Mouse (Mus musculus) MEL (cell line): ENCODE measurements around the gene C1qtnf5. TPM values are rescaled to one million over a fixed set of nuclear protein-coding genes. Genes with fewer than 3 reads are reported as not detected.
A peak's percentile ranks its signal among the peaks of the same experiment; 100 is the strongest.

Experiments used
- DNase-seq: peaks from one replicate; pipeline ENCODE4 v3.0.0; 2011; ENCODE audit warnings: low read depth, low spot score
- H3K27ac ChIP-seq: 2 replicates; pipeline ENCODE4 v1.5.1; 2012; ENCODE audit warnings: low read depth, mild to moderate bottlenecking, control low read depth, low read length, moderate library complexity; ENCODE audit not compliant: control insufficient read depth
- H3K27me3 ChIP-seq, 2 experiments: fragments of 150-350 bp in 1 of 2; sonication (generic) in 1 of 2; 2 replicates each; pipeline ENCODE4 v1.6.1; 2012; ENCODE audit warnings: low read length in 2 of 2, mild to moderate bottlenecking in 2 of 2, improper control_type of control experiment in 1 of 2, moderate library complexity in 1 of 2; ENCODE audit not compliant: insufficient read depth in 2 of 2, control insufficient read depth in 1 of 2
- H3K36me3 ChIP-seq, 2 experiments: 2 replicates each; pipeline ENCODE4 v1.6.1; 2012 to 2014; ENCODE audit warnings: low read length in 2 of 2, improper control_type of control experiment in 1 of 2, inconsistent platforms in 1 of 2, mild to moderate bottlenecking in 1 of 2; ENCODE audit not compliant: insufficient read depth in 2 of 2, control insufficient read depth in 1 of 2
- H3K4me1 ChIP-seq, 2 experiments: fragments of 150-350 bp in 1 of 2; sonication (generic) in 1 of 2; 2 replicates each; pipeline ENCODE4 v1.6.1; 2012; ENCODE audit warnings: low read length in 2 of 2, improper control_type of control experiment in 1 of 2, mild to moderate bottlenecking in 1 of 2; ENCODE audit not compliant: insufficient read depth in 2 of 2, control insufficient read depth in 1 of 2
- H3K4me3 ChIP-seq, 2 experiments: fragments of 150-350 bp in 1 of 2; sonication (generic) in 1 of 2; 2 replicates each; pipeline ENCODE4 v1.5.1; 2012; ENCODE audit warnings: low read depth in 2 of 2, low read length in 2 of 2, mild to moderate bottlenecking in 2 of 2, moderate library complexity in 2 of 2, control low read depth in 1 of 2, improper control_type of control experiment in 1 of 2; ENCODE audit not compliant: control insufficient read depth in 1 of 2, insufficient read depth in 1 of 2
- H3K79me2 ChIP-seq: 2 replicates; pipeline ENCODE4 v1.6.1; 2012; ENCODE audit warnings: mild to moderate bottlenecking, low read length, moderate library complexity; ENCODE audit not compliant: control insufficient read depth, poor library complexity, insufficient read depth
- H3K9ac ChIP-seq: 2 replicates; pipeline ENCODE4 v1.6.1; 2012; ENCODE audit warnings: low read depth, mild to moderate bottlenecking, control low read depth, low read length, moderate library complexity; ENCODE audit not compliant: control insufficient read depth, poor library complexity, severe bottlenecking
- H3K9me3 ChIP-seq: fragments of 150-350 bp; sonication (generic); replicated peaks from 2 replicates; pipeline ENCODE4 v1.6.1; 2012; ENCODE audit warnings: mild to moderate bottlenecking, low read length, improper control_type of control experiment, moderate library complexity; ENCODE audit not compliant: insufficient read depth
- CHD1 ChIP-seq: IDR thresholded peaks from 2 replicates; pipeline ENCODE4 v1.6.1; 2012; ENCODE audit warnings: low read depth, mild to moderate bottlenecking, inconsistent platforms, low read length, improper control_type of control experiment
- ELF1 ChIP-seq: IDR thresholded peaks from 2 replicates; pipeline ENCODE4 v1.6.1; 2014; ENCODE audit warnings: low read depth, mild to moderate bottlenecking, inconsistent platforms, low read length, improper control_type of control experiment, moderate library complexity
- EP300 ChIP-seq, 2 experiments: IDR thresholded peaks; 2 replicates each; pipeline ENCODE4 v1.6.1; 2011; ENCODE audit warnings: improper control_type of control experiment in 2 of 2, low read length in 2 of 2, low read depth in 1 of 2, mild to moderate bottlenecking in 1 of 2
- ETS1 ChIP-seq: IDR thresholded peaks from 2 replicates; pipeline ENCODE4 v1.6.1; 2012; ENCODE audit warnings: low read depth, mild to moderate bottlenecking, inconsistent platforms, low read length, improper control_type of control experiment, moderate library complexity
- GABPA ChIP-seq: IDR thresholded peaks from 2 replicates; pipeline ENCODE4 v1.6.1; 2012; ENCODE audit warnings: low read depth, mild to moderate bottlenecking, inconsistent platforms, low read length, improper control_type of control experiment, moderate library complexity
- GATA1 ChIP-seq: IDR thresholded peaks from 2 replicates; pipeline ENCODE4 v1.6.1; 2011; ENCODE audit warnings: low read depth, low read length, improper control_type of control experiment
- KAT2A ChIP-seq: conservative IDR thresholded peaks from 2 replicates; pipeline ENCODE4 v1.6.1; 2012; ENCODE audit warnings: low read depth, low read length, improper control_type of control experiment, inconsistent platforms
- MAX ChIP-seq: IDR thresholded peaks from 2 replicates; pipeline ENCODE4 v1.6.1; 2011; ENCODE audit warnings: low read length, improper control_type of control experiment
- MEF2A ChIP-seq: IDR thresholded peaks from 2 replicates; pipeline ENCODE4 v1.6.1; 2014; ENCODE audit warnings: low read depth, mild to moderate bottlenecking, inconsistent platforms, low read length, improper control_type of control experiment; ENCODE audit not compliant: poor library complexity, insufficient replicate concordance, severe bottlenecking; ENCODE audit errors: extremely low read depth
- MXI1 ChIP-seq: IDR thresholded peaks from 2 replicates; pipeline ENCODE4 v1.6.1; 2011; ENCODE audit warnings: mild to moderate bottlenecking, low read depth, low read length, improper control_type of control experiment
- MYC ChIP-seq: IDR thresholded peaks from 2 replicates; pipeline ENCODE4 v1.6.1; 2011; ENCODE audit warnings: low read depth, mild to moderate bottlenecking, low read length, improper control_type of control experiment, moderate library complexity
- NELFE ChIP-seq: IDR thresholded peaks from 2 replicates; pipeline ENCODE4 v1.6.1; 2011; ENCODE audit warnings: low read depth, low read length, improper control_type of control experiment
- POLR2A ChIP-seq, 2 experiments: IDR thresholded peaks; 2 replicates each; pipeline ENCODE4 v1.6.1; 2011 to 2012; ENCODE audit warnings: low read length in 2 of 2, mild to moderate bottlenecking in 2 of 2, control low read depth in 1 of 2, improper control_type of control experiment in 1 of 2, low read depth in 1 of 2, moderate library complexity in 1 of 2; ENCODE audit not compliant: control insufficient read depth in 1 of 2, insufficient read depth in 1 of 2, poor library complexity in 1 of 2
- POLR2AphosphoS2 ChIP-seq: IDR thresholded peaks from 2 replicates; pipeline ENCODE4 v1.6.1; 2011; ENCODE audit warnings: low read length, improper control_type of control experiment
- POLR2AphosphoS5 ChIP-seq: IDR thresholded peaks from 2 replicates; pipeline ENCODE4 v1.6.1; 2012; ENCODE audit warnings: low read depth, borderline replicate concordance, mild to moderate bottlenecking, inconsistent platforms, low read length, moderate library complexity, mixed read lengths
- RAD21 ChIP-seq: IDR thresholded peaks from 2 replicates; pipeline ENCODE4 v1.6.1; 2011; ENCODE audit warnings: mild to moderate bottlenecking, low read depth, low read length, improper control_type of control experiment
- RCOR1 ChIP-seq: IDR thresholded peaks from 2 replicates; pipeline ENCODE4 v1.6.1; 2012; ENCODE audit warnings: low read depth, mild to moderate bottlenecking, inconsistent platforms, low read length, improper control_type of control experiment
- SIN3A ChIP-seq: IDR thresholded peaks from 2 replicates; pipeline ENCODE4 v1.6.1; 2012; ENCODE audit warnings: low read length, improper control_type of control experiment, inconsistent platforms
- SMC3 ChIP-seq: IDR thresholded peaks from 2 replicates; pipeline ENCODE4 v1.6.1; 2011; ENCODE audit warnings: low read depth, low read length, improper control_type of control experiment
- TAL1 ChIP-seq: IDR thresholded peaks from 2 replicates; pipeline ENCODE4 v1.6.1; 2012; ENCODE audit warnings: mild to moderate bottlenecking, inconsistent platforms, low read length, moderate library complexity, mixed read lengths
- TBP ChIP-seq: IDR thresholded peaks from 2 replicates; pipeline ENCODE4 v1.8.0; 2011; ENCODE audit warnings: low read depth, low read length, improper control_type of control experiment
- TCF12 ChIP-seq: IDR thresholded peaks from 2 replicates; pipeline ENCODE4 v1.6.1; 2014; ENCODE audit warnings: low read depth, mild to moderate bottlenecking, inconsistent platforms, low read length, improper control_type of control experiment, moderate library complexity
- UBTF ChIP-seq: IDR thresholded peaks from 2 replicates; pipeline ENCODE4 v1.6.1; 2012; ENCODE audit warnings: low read depth, mild to moderate bottlenecking, inconsistent platforms, low read length, improper control_type of control experiment, moderate library complexity, borderline replicate concordance; ENCODE audit not compliant: insufficient read depth
- USF1 ChIP-seq: IDR thresholded peaks from 2 replicates; pipeline ENCODE4 v1.6.1; 2014; ENCODE audit warnings: low read depth, mild to moderate bottlenecking, inconsistent platforms, low read length, improper control_type of control experiment, moderate library complexity
- ZC3H11A ChIP-seq: IDR thresholded peaks from 2 replicates; pipeline ENCODE4 v1.6.1; 2012; ENCODE audit warnings: low read depth, mild to moderate bottlenecking, inconsistent platforms, low read length, improper control_type of control experiment
- ZNF384 ChIP-seq: IDR thresholded peaks from 2 replicates; pipeline ENCODE4 v1.6.1; 2012; ENCODE audit warnings: low read depth, mild to moderate bottlenecking, inconsistent platforms, low read length, improper control_type of control experiment
- polyA plus RNA-seq, 2 experiments: library from polyadenylated mRNA; stranded (reverse) in 1 of 2; unstranded in 1 of 2; fragments of >175 nt in 1 of 2; fragments of >200 nt in 1 of 2; gene quantifications; 2 replicates each; pipeline versions ENCODE4 v1.2.1 to v1.2.4; 2012; ENCODE audit warnings: low replicate concordance in 2 of 2, low read depth in 1 of 2; ENCODE audit not compliant: insufficient read length in 2 of 2, insufficient read depth in 1 of 2, missing spikeins in 1 of 2
- total RNA-seq: library from RNA; depleted of rRNA; stranded (reverse); fragments of 300-350 nt; gene quantifications from 2 replicates; pipeline ENCODE4 v1.2.3, GENCODE M21; 2012

The C1qtnf5 gene
- total and polyA plus RNA-seq, 3 experiments = 0.13 to 0.19 TPM; not detected in 1

- H3K27me3 ChIP-seq = no peaks in the 10 kb centered on the region
- no peaks in the 10 kb centered on the region; the same call in 1 of the 2 replicates for H3K79me2 ChIP-seq
- H3K36me3 ChIP-seq = peaks cover 0 to 4% of the 10 kb centered on the region in 2 experiments; a peak in 2 of 4 replicates
- H3K4me1 ChIP-seq = peaks cover 0 to 23% of the 10 kb centered on the region in 2 experiments; a peak in 3 of 4 replicates
- peak overlapping the region; percentile 59 for H3K9ac ChIP-seq
- no peak for TF ChIP-seq UBTF
- no peak for TF ChIP-seq GABPA
- TF ChIP-seq POLR2A (IDR thresholded peaks at IDR 0.05; ENCODE audit: control insufficient read depth in 1 of 2, insufficient read depth in 1 of 2, low read depth in 1 of 2, low read length in 2 of 2, poor library complexity in 1 of 2) = peak in 1 of 2 experiments; percentile 23; a peak in 1 of 4 replicates
- 0 out of 4 replicates have a peak, but pooled peaks of 1 of the 2 experiments have one; percentile 7 for TF ChIP-seq EP300 (IDR thresholded peaks at IDR 0.05; ENCODE audit: low read depth in 1 of 2, low read length in 2 of 2)
- peak; percentile 82 for TF ChIP-seq MAX
- no peak for TF ChIP-seq ZC3H11A
- TF ChIP-seq MXI1 = peak; percentile 88
- TF ChIP-seq ETS1 = peak; percentile 36
- TF ChIP-seq SIN3A = peak; percentile 36
- peak; percentile 64 for TF ChIP-seq USF1
- TF ChIP-seq MYC = peak; percentile 75
- 0 out of 2 replicates have a peak, but pooled peaks have one; percentile 26 for TF ChIP-seq GATA1
- no peaks in the 10 kb centered on the region for H3K9me3 ChIP-seq
- peak; percentile 61 for DNase-seq
- peak overlapping the region; percentile 47 to 87 for H3K4me3 ChIP-seq
- peak overlapping the region; percentile 9 for H3K27ac ChIP-seq
These were observed 23.5 kb upstream of the C1qtnf5 start for GRCm38 (mm10) chr9:44083392-44084121.

- Histone ChIP-seq H3K4me1 (peaks cover 0 to 23% of the 10 kb centered on the region in 2 experiments; a peak in 3 of 4 replicates), H3K36me3 (peaks cover 0 to 5% of the 10 kb centered on the region in 2 experiments; a peak in 2 of 4 replicates), H3K4me3 (peak overlapping the region; percentile 47 to 87), H3K27ac (peak overlapping the region; percentile 17; the same call in 1 of the 2 replicates), H3K27me3 (no peaks in the 10 kb centered on the region), H3K9ac (peak overlapping the region; percentile 59), H3K79me2 (no peaks in the 10 kb centered on the region; the same call in 1 of the 2 replicates), H3K9me3 (no peaks in the 10 kb centered on the region)
- TF ChIP-seq TCF12 (no peak), MYC (no peak), MEF2A (no peak), USF1 (no peak), ZNF384 (no peak), RAD21 (no peak), SMC3 (no peak), POLR2AphosphoS2 (no peak), CHD1 (no peak), EP300 (IDR thresholded peaks at IDR 0.05; ENCODE audit: low read depth in 1 of 2, low read length in 2 of 2) (no peak), TBP (no peak), RCOR1 (no peak), GATA1 (no peak), ETS1 (0 out of 2 replicates have a peak, but pooled peaks have one; percentile 10), SIN3A (peak; percentile 13; the same call in 1 of the 2 replicates), NELFE (no peak), MXI1 (0 out of 2 replicates have a peak, but pooled peaks have one; percentile 24), ZC3H11A (no peak), POLR2AphosphoS5 (no peak), UBTF (no peak), ELF1 (no peak), TAL1 (no peak), POLR2A (IDR thresholded peaks at IDR 0.05; ENCODE audit: control insufficient read depth in 1 of 2, insufficient read depth in 1 of 2, low read depth in 1 of 2, low read length in 2 of 2, poor library complexity in 1 of 2) (no peak), KAT2A (no peak)
- DNase-seq = peak; percentile 77
These were observed 22.8 kb upstream of the C1qtnf5 start for GRCm38 (mm10) chr9:44084236-44084635.
